Mouse (Mus musculus) left cerebral cortex, postnatal 10 days (tissue): ENCODE measurements at regions not wholly inside any gene's neighbourhood (a gene's known extent, or its start where the extent isn't known, plus 50 kb on each side); places are given as distances from the start of the nearest gene placed in this dataset.
"Not testable (repeated sequence)": the region's sequence is repeated elsewhere in the genome, so short reads cannot be mapped to it uniquely, and the experiment has no call there.

Source experiments
- DNase-seq, 2 experiments: peaks; one replicate each; pipeline ENCODE4 v3.0.0; 2021 to 2022; ENCODE audit warnings: low spot score in 2 of 2, mixed read lengths in 1 of 2; ENCODE audit errors: extremely low spot score in 1 of 2
- intact Hi-C: fragments of 180-260 bp; cut with DNase I; formaldehyde crosslinking; loops from one replicate; pipeline ENCODE4 v1.15.1; 2025

GRCm38 (mm10) chr9:83728428-83728827, 77.6 kb downstream of the Elovl4 start:
- intact Hi-C loops, result no loop called here

GRCm38 (mm10) chr9:83727462-83728189, 78.5 kb downstream of the Elovl4 start:
- peak; percentile 74 to 76 for DNase-seq
- intact Hi-C loops, result no loop called here

More at GRCm38 (mm10) chr9:83728428-83728827, 77.6 kb downstream of the Elovl4 start:
- no peak for DNase-seq

- intact Hi-C loops, result no loop called here
- no peak for DNase-seq
Observed at GRCm38 (mm10) chr9:83726979-83727378, 79.1 kb downstream of the Elovl4 start.

DNA sequence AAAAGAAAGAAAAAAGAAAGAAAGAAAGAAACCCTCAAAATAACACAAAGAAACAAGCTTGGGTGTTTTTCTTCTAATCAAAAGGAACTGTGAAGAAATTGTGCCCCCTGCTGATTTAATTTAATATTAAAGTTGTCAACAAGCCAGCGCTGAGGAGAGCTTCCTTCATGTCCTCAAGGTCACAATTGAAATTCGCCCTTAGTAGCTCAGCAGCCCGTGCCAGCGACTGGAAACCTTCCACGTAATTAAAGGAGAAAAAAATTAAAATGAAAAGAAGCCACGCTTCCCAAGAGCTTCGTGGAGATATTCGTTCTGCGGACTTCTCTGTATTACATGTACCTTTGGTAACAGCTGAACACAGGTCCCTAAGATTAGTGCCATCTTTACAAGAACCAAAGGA, 80.0 kb downstream of the Elovl4 start:
- intact Hi-C loops, result no loop called here
- DNase-seq, result peak in 1 of 2 experiments; percentile 29

DNA sequence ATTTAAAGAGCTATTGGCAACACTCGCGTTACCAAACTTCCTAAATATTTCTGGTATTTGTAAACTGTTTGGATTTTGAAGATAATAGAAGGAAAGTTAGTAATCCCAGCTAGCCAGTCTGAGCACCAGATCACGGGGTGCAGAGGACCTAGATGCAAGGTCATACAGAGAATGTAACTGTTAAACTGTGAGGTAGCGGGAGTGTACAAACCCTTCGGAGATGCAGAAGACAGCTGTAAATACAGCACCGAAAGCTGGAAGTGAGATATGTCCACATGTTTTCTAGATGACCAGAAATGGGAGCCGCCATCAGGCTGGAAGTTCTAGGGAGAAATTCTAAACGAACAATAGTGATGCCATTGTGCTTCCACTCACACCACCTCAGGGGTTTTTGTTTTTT, 80.5 kb downstream of the Elovl4 start:
- no peak for DNase-seq
- intact Hi-C loops, result no loop called here

DNA sequence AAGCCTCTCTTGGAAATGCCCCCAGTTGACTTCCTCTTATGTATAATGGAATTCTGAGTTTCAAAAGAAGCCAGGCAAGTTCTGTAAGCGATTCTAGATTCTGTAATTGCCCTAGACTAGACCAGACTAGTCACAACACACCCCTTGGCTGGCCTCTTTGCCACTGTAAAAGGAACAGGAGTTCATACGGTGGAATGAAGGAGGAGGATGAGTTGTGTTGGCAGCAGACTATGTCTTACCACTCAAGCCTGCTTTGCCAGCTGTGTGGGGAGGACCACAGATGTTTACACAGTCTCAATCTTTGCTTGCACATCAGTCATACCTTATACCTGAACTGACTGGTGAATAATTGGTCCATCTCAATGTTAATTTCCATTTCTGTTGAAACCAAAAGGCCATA, 85.1 kb downstream of the Elovl4 start:
- intact Hi-C loops, result no loop called here
- DNase-seq, result no peak

DNA sequence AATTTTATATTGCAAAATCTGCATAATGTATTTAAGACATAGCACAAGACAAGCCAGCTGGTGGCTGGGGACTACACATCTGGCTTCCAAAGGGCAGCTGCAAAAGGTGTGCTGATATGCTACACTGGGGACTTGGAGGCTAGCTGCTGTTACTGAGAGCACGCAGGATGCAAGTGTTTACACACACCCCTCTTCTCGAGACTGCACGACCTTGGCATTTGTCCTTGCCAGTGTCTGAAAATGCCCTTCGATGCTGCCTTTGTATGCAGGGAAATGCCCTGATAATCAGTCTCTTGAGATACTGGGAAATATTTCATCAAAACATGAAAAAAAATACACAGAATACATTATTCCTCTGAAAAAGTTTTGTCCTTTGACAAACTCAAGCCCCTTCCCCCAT, 86.3 kb downstream of the Elovl4 start:
- no peak for DNase-seq
- intact Hi-C loops, result no loop called here

DNA sequence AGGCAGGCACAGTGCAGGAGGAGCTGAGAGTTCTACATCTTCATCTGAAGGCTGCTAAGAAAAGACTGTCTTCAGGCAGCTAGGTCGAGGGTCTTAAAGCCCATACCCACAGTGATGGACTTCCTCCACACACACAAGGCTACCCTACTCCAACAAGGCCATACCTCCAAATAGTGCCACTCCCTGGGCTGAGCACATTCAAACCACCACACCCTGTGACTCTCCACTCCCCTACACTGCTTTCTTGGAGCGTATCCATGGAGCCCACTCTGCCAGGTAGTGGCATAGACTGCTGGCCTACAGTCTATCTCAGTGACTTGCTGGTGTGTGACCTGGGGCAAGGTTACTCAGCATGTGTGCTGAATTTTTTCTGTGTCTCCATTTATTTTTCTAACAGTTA, 88.0 kb downstream of the Elovl4 start:
- DNase-seq, intact Hi-C loops: not testable (repeated sequence)

DNA sequence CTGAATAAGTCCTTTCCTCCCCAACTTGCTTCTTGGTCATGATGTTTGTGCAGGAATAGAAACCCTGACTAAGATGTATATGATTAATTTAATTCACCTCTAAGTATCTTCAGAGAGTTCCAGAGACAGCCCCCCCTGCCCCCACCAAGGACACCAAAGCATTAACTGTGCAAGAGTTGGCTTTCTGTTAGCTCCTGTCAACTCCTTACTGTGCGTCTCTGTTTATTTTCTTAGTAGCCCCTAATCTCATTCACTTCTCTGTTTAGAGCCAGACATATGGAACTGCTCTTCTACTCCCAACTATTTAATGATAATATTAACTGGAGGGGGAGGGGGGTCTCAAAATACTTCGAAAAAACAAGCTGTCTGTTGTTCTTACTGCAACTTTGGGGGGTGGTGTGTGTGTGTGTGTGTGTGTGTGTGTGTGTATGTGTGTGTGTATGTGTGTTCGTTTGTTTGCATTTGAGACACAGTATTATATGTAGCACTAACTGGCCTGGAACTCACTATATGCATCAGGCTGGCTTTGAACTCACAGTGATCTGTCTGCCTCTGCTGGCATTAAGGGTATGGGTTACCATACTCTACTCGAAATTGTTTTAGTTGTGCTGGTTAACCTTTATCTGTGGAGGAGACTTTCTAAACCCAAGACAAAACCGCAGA, 89.8 kb downstream of the Elovl4 start:
- no peak for DNase-seq
- intact Hi-C loops, result no loop called here

GRCm38 (mm10) chr9:83707361-83707760, 98.7 kb downstream of the Elovl4 start:
- no peak for DNase-seq
- intact Hi-C loops, result no loop called here

- DNase-seq, result no peak
- intact Hi-C loops, result no loop called here
Observed at GRCm38 (mm10) chr9:83706071-83706470, 100.0 kb downstream of the Elovl4 start.

- no peak for DNase-seq
- intact Hi-C loops, result no loop called here
Observed at GRCm38 (mm10) chr9:83704186-83704585, 101.9 kb downstream of the Elovl4 start.

- no peak for DNase-seq
- intact Hi-C loops, result no loop called here
Observed at GRCm38 (mm10) chr9:83700916-83701315, 105.2 kb downstream of the Elovl4 start.

GRCm38 (mm10) chr9:83700056-83700455, 106.0 kb downstream of the Elovl4 start:
- DNase-seq, result no peak
- intact Hi-C loops, result no loop called here

- intact Hi-C loops, result no loop called here
- peak; percentile 71 to 82 for DNase-seq
Observed at GRCm38 (mm10) chr9:83691332-83692198, 114.5 kb downstream of the Elovl4 start.
